Mouse (Mus musculus): ENCODE data around the gene Htr3a. TPM values are rescaled to one million over a fixed set of nuclear protein-coding genes. Genes with fewer than 3 reads are reported as not detected.

The Htr3a gene
- not detected in 4 replicates for total RNA-seq (2023)

DNA sequence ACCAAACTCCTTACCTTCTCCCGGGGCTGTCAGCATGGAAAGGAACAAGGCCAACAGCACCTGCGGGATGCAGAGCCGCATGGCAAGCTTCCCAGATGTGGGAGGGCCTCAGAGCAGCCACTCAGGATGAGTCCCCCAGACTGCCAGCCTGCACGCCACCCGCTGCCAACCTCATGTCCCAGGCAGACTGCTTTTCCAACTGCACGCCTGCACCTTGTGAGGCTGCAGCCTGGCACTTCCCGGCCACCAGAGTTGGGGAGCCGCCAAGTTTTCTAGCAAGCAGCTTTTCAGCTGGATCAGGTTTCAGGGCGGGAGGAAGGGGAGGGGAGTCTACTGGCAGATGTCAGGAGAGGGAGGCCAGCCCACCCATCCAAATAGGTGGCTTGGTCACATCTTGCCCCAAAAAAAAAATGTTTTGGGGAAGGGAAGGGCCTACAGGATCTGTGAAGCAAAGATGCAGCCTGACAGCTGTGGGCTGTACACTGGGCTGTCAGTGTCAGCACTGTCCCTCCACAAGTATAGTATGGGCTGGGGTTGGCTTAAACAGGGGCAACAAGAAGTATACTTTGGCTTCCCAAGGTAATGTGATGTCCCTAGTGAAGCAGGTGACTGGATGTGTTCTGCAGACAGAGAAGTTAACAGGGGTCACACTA lies at the start of gene Htr3a:
Htr3a (minus strand) TSS at position 215 of the 653 bp plus-strand sequence.

Other genes with a start within 250 kb of the Htr3a start
- gene Zbtb16, start 74.9 kb downstream of the Htr3a start, total RNA-seq (2023): 0.22 TPM in 1 of 4 replicates, not detected in the others
- not detected in 4 replicates for gene Htr3b, start 53.9 kb upstream of the Htr3a start, total RNA-seq (2023)
- gene Usp28, start 74.3 kb upstream of the Htr3a start, total RNA-seq (2023): 40.3 to 56.2 TPM (median 44.4 TPM) in 4 replicates
- gene Zw10, start 144.5 kb upstream of the Htr3a start, total RNA-seq (2023): 41.8 to 47.2 TPM (median 45.3 TPM) in 4 replicates
- not detected in 4 replicates for gene Tmprss5, start 170.2 kb upstream of the Htr3a start, total RNA-seq (2023)